Mouse (Mus musculus) lung, adult 2 months (tissue): ENCODE data around the gene Tomm40l.

Experiments used
- CTCF ChIP-seq: fragments of 200-500 bp; IDR thresholded peaks from 2 replicates; pipeline ENCODE4 v1.5.1; 2011; ENCODE audit warnings: mild to moderate bottlenecking, low read length, control low read depth; ENCODE audit not compliant: insufficient read depth
- POLR2A ChIP-seq: fragments of 200-500 bp; IDR thresholded peaks from 2 replicates; pipeline ENCODE4 v1.6.1; 2011; ENCODE audit warnings: low read depth, mild to moderate bottlenecking, control low read depth, low read length, borderline replicate concordance; ENCODE audit errors: extremely low read depth

DNA sequence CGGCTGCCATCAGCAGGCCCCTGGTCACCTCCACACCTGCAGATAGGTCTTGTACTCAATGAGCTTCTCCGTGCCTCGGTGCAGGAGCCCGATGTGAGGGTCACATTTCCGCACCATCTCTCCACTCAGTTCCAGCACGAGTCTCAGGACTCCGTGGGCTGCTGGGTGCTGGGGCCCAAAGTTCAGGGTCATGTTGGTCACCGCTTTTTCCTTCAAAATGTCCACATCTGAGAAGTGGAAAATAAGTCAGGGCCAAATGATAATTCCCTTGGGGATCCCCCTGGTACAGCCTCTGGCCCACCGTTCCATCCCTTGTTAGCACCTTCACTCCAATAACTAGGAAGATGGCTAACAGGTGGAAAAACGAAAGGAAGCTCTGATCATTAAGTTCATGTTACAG lies 18.6 kb upstream of the Tomm40l start:
- no peak for TF ChIP-seq CTCF
- TF ChIP-seq POLR2A: no peak
